In the genomic region with DNA sequence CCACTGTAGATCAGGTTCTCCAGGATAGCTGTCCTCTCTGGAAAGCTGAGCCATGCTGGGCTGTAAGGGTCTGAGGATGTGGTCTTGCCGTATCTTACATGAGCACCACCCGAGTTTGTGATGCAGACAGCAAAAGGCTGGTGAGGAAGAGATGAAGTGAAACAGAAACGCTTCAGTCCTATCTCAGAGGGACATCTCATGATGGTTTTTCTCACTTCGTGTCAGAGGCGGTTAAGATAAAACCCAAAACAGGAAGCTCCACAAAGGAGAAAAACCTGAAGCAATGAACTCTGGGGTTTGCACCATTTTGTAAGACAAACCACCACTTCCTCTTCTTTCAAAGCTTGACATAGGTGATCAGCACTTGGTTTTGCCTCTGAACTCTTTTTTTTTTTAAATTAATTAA, we compare ENCODE assay signal across 9 mouse cellular contexts. TPM values are rescaled to one million over a fixed set of nuclear protein-coding genes. Genes with fewer than 3 reads are reported as not detected.
DNase-seq lines count a peak whose midpoint lies in the region; ATAC-seq and TF ChIP-seq lines count a peak whose summit lies in the region.
"Had no signal": no experiment of that assay in that cellular context is flagged by ENCODE, and none has a peak within 500 bp of the region (broad histone marks: within the 10 kb centered on the region; RNA-seq: fewer than 3 reads in every experiment).

No protein-coding gene starts in this region.

- no peaks in the 10 kb centered on the region for H3K9me3 ChIP-seq in heart, embryonic 10.5 days
- no peaks in the 10 kb centered on the region for H3K9me3 ChIP-seq in forebrain, postnatal 0 days (ENCODE audit: low read length)
- H3K9me3 ChIP-seq: forebrain, embryonic 15.5 days had no signal

- no peaks in the 10 kb centered on the region for H3K36me3 ChIP-seq in heart, embryonic 10.5 days
- no peaks in the 10 kb centered on the region for H3K36me3 ChIP-seq in macrophage (ENCODE audit: inconsistent target)
- H3K36me3 ChIP-seq in forebrain, postnatal 0 days (ENCODE audit: insufficient read depth) = no peaks in the 10 kb centered on the region
- H3K36me3 ChIP-seq: forebrain, embryonic 15.5 days had no signal

- H3K27me3 ChIP-seq in heart, embryonic 10.5 days (ENCODE audit: insufficient read depth, poor library complexity, severe bottlenecking) = no peaks in the 10 kb centered on the region
- H3K27me3 ChIP-seq in forebrain, postnatal 0 days (ENCODE audit: insufficient read depth, low read length) = no peaks in the 10 kb centered on the region
- H3K27me3 ChIP-seq: forebrain, embryonic 15.5 days had no signal

- no peak for ATAC-seq in forebrain, postnatal 0 days
- ATAC-seq: forebrain, embryonic 15.5 days had no signal

- no peak overlapping the region for H3K9ac ChIP-seq in forebrain, postnatal 0 days
- H3K9ac ChIP-seq: forebrain, embryonic 15.5 days had no signal

- no peak overlapping the region for H3K4me2 ChIP-seq in forebrain, postnatal 0 days (ENCODE audit: low read depth)
- H3K4me2 ChIP-seq: forebrain, embryonic 15.5 days had no signal

- H3K4me1 ChIP-seq in heart, embryonic 10.5 days = peaks cover 5% of the 10 kb centered on the region; the same call in 1 of the 2 replicates
- H3K4me1 ChIP-seq in brown adipose tissue, adult 24 weeks (ENCODE audit: control insufficient read depth, insufficient read depth, insufficient read length, low read length) = no peaks in the 10 kb centered on the region
- H3K4me1 ChIP-seq in forebrain, postnatal 0 days (ENCODE audit: insufficient read depth) = no peaks in the 10 kb centered on the region
- H3K4me1 ChIP-seq: forebrain, embryonic 15.5 days had no signal

- TF ChIP-seq CTCF in forebrain, postnatal 0 days (IDR thresholded peaks at IDR 0.05; ENCODE audit: low read depth) = no peak

- DNase-seq in heart, adult 8-10 months (ENCODE audit: low spot score) = peak; percentile 32
- no peak for DNase-seq in heart, embryonic 10.5 days (ENCODE audit: low spot score)
- DNase-seq in thymus, adult 18-20 months = peak; percentile 20 to 43
- no peak for DNase-seq in forebrain, postnatal 0 days
- DNase-seq in frontal cortex, adult 2 months (ENCODE audit: extremely low spot score in 1 of 2, low spot score in 1 of 2) = no peak
- no peak for DNase-seq in MN1 (ENCODE audit: low spot score)

- H3K27ac ChIP-seq in heart, embryonic 10.5 days = no peak overlapping the region
- peak overlapping the region; percentile 49; the same call in 1 of the 2 replicates for H3K27ac ChIP-seq in brown adipose tissue, adult 24 weeks (replicated peaks; ENCODE audit: low read depth, low read length)
- H3K27ac ChIP-seq in macrophage = peak overlapping the region; percentile 87
- no peak overlapping the region for H3K27ac ChIP-seq in forebrain, postnatal 0 days (ENCODE audit: low read depth, low read length)
- H3K27ac ChIP-seq: forebrain, embryonic 15.5 days had no signal

- no peaks in the 10 kb centered on the region for H3K79me2 ChIP-seq in macrophage (ENCODE audit: inconsistent target)

- no peak overlapping the region for H3K4me3 ChIP-seq in heart, embryonic 10.5 days
- H3K4me3 ChIP-seq in brown adipose tissue, adult 24 weeks (ENCODE audit: insufficient read depth, low read depth, low read length) = no peak overlapping the region
- H3K4me3 ChIP-seq in macrophage (ENCODE audit: inconsistent target) = no peak overlapping the region
- no peak overlapping the region for H3K4me3 ChIP-seq in forebrain, postnatal 0 days (ENCODE audit: low read depth, low read length)
- H3K4me3 ChIP-seq: forebrain, embryonic 15.5 days had no signal

- 44% methylated on average over 5 of the region's 5 CpGs for WGBS in heart, embryonic 10.5 days
- 2% methylated on average over 5 of the region's 5 CpGs for WGBS in macrophage (ENCODE audit: missing documents)
- 90% methylated on average over 5 of the region's 5 CpGs for WGBS in forebrain, postnatal 0 days

RNA-seq across cellular contexts. Expression of gene Ccdc146, which starts 13.2 kb away (rescaled TPM):
- total RNA-seq in heart, adult 8-10 months (2022) = 1 to 10 TPM; 2.6 to 6.0 (median 4.1) TPM
- polyA plus RNA-seq in heart, embryonic 10.5 days (2016; fragmentation: Nextera tagmentation; extraction: Ambion mirVana) = 1.3 and 2.2 TPM in 2 replicates
- not detected in 2 replicates for polyA plus RNA-seq in brown adipose tissue, adult 24 weeks (2012; ENCODE audit: insufficient read depth, insufficient read length, missing spikeins)
- total RNA-seq in macrophage (2018; cell fraction: chromatin; rRNA removed) = 1 to 10 TPM in 13 of 26 experiments, under 1 TPM in 3, not detected in 10; 0.25 to 5.5 (median 2.2) TPM
- 1 to 10 TPM in 5 of 26 experiments, under 1 TPM in 13, not detected in 8; 0.05 to 1.8 (median 0.70) TPM for total RNA-seq in macrophage (2018; cell fraction: cytosol; rRNA removed)
- total RNA-seq in macrophage (2018; cell fraction: nucleus; rRNA removed) = 1 to 10 TPM in 13 of 26 experiments, under 1 TPM in 4, not detected in 9; 0.20 to 3.5 (median 1.5) TPM
- 0.19 TPM in 1 of 3 replicates, not detected in the others for polyA plus RNA-seq in macrophage (2018)
- total RNA-seq in forebrain, postnatal 0 days (2014; rRNA removed) = 0.77 and 1.1 TPM in 2 replicates
- polyA plus RNA-seq in forebrain, postnatal 0 days (2015; fragmentation: Nextera tagmentation; extraction: Ambion mirVana) = 0.62 and 1.7 TPM in 2 replicates
- polyA plus RNA-seq in frontal cortex, adult 2 months (2012; rRNA removed) = 0.22 and 0.23 TPM in 2 replicates

RNA-seq across cellular contexts. Expression of gene Fam185a, which starts 13.5 kb away (rescaled TPM):
- 10 to 100 TPM; 20.9 to 23.3 (median 22.5) TPM for total RNA-seq in heart, adult 8-10 months (2022)
- 8.6 and 10.3 TPM in 2 replicates for polyA plus RNA-seq in heart, embryonic 10.5 days (2016; fragmentation: Nextera tagmentation; extraction: Ambion mirVana)
- 7.8 and 8.3 TPM in 2 replicates for polyA plus RNA-seq in brown adipose tissue, adult 24 weeks (2012; ENCODE audit: insufficient read depth, insufficient read length, missing spikeins)
- 10 to 100 TPM in 8 of 26 experiments, 1 to 10 TPM in 16, under 1 TPM in 2; 0.39 to 16.4 (median 7.5) TPM for total RNA-seq in macrophage (2018; cell fraction: chromatin; rRNA removed)
- total RNA-seq in macrophage (2018; cell fraction: cytosol; rRNA removed) = 1 to 10 TPM in 25 of 26 experiments, under 1 TPM in 1; 0.99 to 2.8 (median 1.8) TPM
- total RNA-seq in macrophage (2018; cell fraction: nucleus; rRNA removed) = 10 to 100 TPM in 1 of 26 experiments, 1 to 10 TPM in 25; 1.4 to 12.7 (median 6.0) TPM
- 1.7 to 3.0 TPM (median 1.8 TPM) in 3 replicates for polyA plus RNA-seq in macrophage (2018)
- total RNA-seq in forebrain, postnatal 0 days (2014; rRNA removed) = 11.1 and 14.2 TPM in 2 replicates
- polyA plus RNA-seq in forebrain, postnatal 0 days (2015; fragmentation: Nextera tagmentation; extraction: Ambion mirVana) = 7.6 and 10.5 TPM in 2 replicates
- polyA plus RNA-seq in frontal cortex, adult 2 months (2012; rRNA removed) = 8.3 and 8.4 TPM in 2 replicates

RNA-seq across cellular contexts. Expression of gene Fgl2, which starts 38.8 kb away (rescaled TPM):
- 10 to 100 TPM; 12.4 to 23.7 (median 18.0) TPM for total RNA-seq in heart, adult 8-10 months (2022)
- polyA plus RNA-seq in heart, embryonic 10.5 days (2016; fragmentation: Nextera tagmentation; extraction: Ambion mirVana) = 14.0 and 26.0 TPM in 2 replicates
- 6.6 and 7.6 TPM in 2 replicates for polyA plus RNA-seq in brown adipose tissue, adult 24 weeks (2012; ENCODE audit: insufficient read depth, insufficient read length, missing spikeins)
- 100 to 1,000 TPM in 13 of 26 experiments, 10 to 100 TPM in 7, 1 to 10 TPM in 6; 3.4 to 423 (median 94.6) TPM for total RNA-seq in macrophage (2018; cell fraction: chromatin; rRNA removed)
- total RNA-seq in macrophage (2018; cell fraction: cytosol; rRNA removed) = 1,000 to 10,000 TPM in 7 of 26 experiments, 100 to 1,000 TPM in 7, 10 to 100 TPM in 12; 52.5 to 1,633 (median 354) TPM
- 1,000 to 10,000 TPM in 12 of 26 experiments, 100 to 1,000 TPM in 9, 10 to 100 TPM in 5; 39.4 to 2,545 (median 553) TPM for total RNA-seq in macrophage (2018; cell fraction: nucleus; rRNA removed)
- 22.6 to 148 TPM (median 48.4 TPM) in 3 replicates for polyA plus RNA-seq in macrophage (2018)
- total RNA-seq in forebrain, postnatal 0 days (2014; rRNA removed) = 3.2 and 4.1 TPM in 2 replicates
- 0.70 and 1.1 TPM in 2 replicates for polyA plus RNA-seq in forebrain, postnatal 0 days (2015; fragmentation: Nextera tagmentation; extraction: Ambion mirVana)
- 1.2 and 1.9 TPM in 2 replicates for polyA plus RNA-seq in frontal cortex, adult 2 months (2012; rRNA removed)

Comparison
In these comparisons a context has a peak if more than half of its experiments do, and no peak if none do; other contexts are left out.
1. DNase-seq: peak in heart, adult 8-10 months (single experiment) and thymus, adult 18-20 months (2 of 2); none in heart, embryonic 10.5 days (single experiment), forebrain, postnatal 0 days (single experiment), frontal cortex, adult 2 months (0 of 2) and MN1 (single experiment).
2. H3K27ac ChIP-seq: peak in brown adipose tissue, adult 24 weeks (single experiment) and macrophage (single experiment); none in heart, embryonic 10.5 days (single experiment) and forebrain, postnatal 0 days (single experiment).